Mouse (Mus musculus) CH12.LX (cell line): ENCODE measurements around the gene Dok5. TPM values are rescaled to one million over a fixed set of nuclear protein-coding genes. Genes with fewer than 3 reads are reported as not detected.

Source experiments
- DNase-seq: peaks from one replicate; pipeline ENCODE4 v3.0.0-alpha.2; 2013; ENCODE audit errors: extremely low read depth
- H3K27ac ChIP-seq: 2 replicates; pipeline ENCODE4 v1.5.1; 2012; ENCODE audit warnings: low read depth, mild to moderate bottlenecking, control low read depth, moderate library complexity; ENCODE audit not compliant: insufficient read depth
- H3K27me3 ChIP-seq: replicated peaks from 2 replicates; pipeline ENCODE3; 2012; ENCODE audit warnings: inconsistent platforms
- H3K36me3 ChIP-seq, 2 experiments: replicated peaks in 1 of 2; 2 replicates each; pipeline versions ENCODE3 to v1.6.1; 2012; ENCODE audit warnings: inconsistent platforms in 1 of 2, low read length in 1 of 2, mild to moderate bottlenecking in 1 of 2, mixed read lengths in 1 of 2, moderate library complexity in 1 of 2; ENCODE audit not compliant: control insufficient read depth in 1 of 2, insufficient read depth in 1 of 2
- H3K4me1 ChIP-seq, 2 experiments: 2 replicates each; pipeline ENCODE4 v1.6.1; 2012; ENCODE audit warnings: inconsistent platforms in 1 of 2, moderate library complexity in 1 of 2; ENCODE audit not compliant: insufficient read depth in 2 of 2, control insufficient read depth in 1 of 2
- H3K4me2 ChIP-seq: 2 replicates; pipeline ENCODE4 v1.6.1; 2012; ENCODE audit warnings: low read depth, mild to moderate bottlenecking, control low read depth; ENCODE audit not compliant: poor library complexity, insufficient read depth, severe bottlenecking
- H3K4me3 ChIP-seq, 3 experiments: fragments of 150-350 bp in 1 of 3; sonication (generic) in 1 of 3; replicated peaks in 1 of 3; 2 replicates each; pipeline versions ENCODE3 to v1.5.1; 2011 to 2012; ENCODE audit warnings: low read depth in 2 of 3, low read length in 2 of 3, mild to moderate bottlenecking in 2 of 3, moderate library complexity in 2 of 3, control low read depth in 1 of 3, improper control_type of control experiment in 1 of 3, inconsistent platforms in 1 of 3, mixed read lengths in 1 of 3; ENCODE audit not compliant: poor library complexity in 1 of 3
- H3K79me2 ChIP-seq: replicated peaks from 2 replicates; pipeline ENCODE4 v1.6.1; 2012; ENCODE audit warnings: mild to moderate bottlenecking, moderate library complexity; ENCODE audit not compliant: control insufficient read depth, poor library complexity, insufficient read depth, severe bottlenecking; ENCODE audit errors: extremely low read depth
- H3K9ac ChIP-seq: 2 replicates; pipeline ENCODE4 v1.6.1; 2012; ENCODE audit warnings: low read depth, mild to moderate bottlenecking, control low read depth, moderate library complexity; ENCODE audit not compliant: insufficient read depth
- H3K9me3 ChIP-seq: replicated peaks from 2 replicates; pipeline ENCODE3; 2012; ENCODE audit warnings: low read length, inconsistent platforms, mixed read lengths
- BHLHE40 ChIP-seq: IDR thresholded peaks from 2 replicates; pipeline ENCODE4 v1.6.1; 2011; ENCODE audit warnings: mild to moderate bottlenecking, low read depth, low read length, improper control_type of control experiment
- CHD1 ChIP-seq: IDR thresholded peaks from 2 replicates; pipeline ENCODE4 v1.6.1; 2012; ENCODE audit warnings: low read depth, low read length, improper control_type of control experiment, inconsistent platforms
- CHD2 ChIP-seq: IDR thresholded peaks from 2 replicates; pipeline ENCODE4 v1.6.1; 2011; ENCODE audit warnings: low read length, improper control_type of control experiment
- CTCF ChIP-seq, 2 experiments: IDR thresholded peaks in 1 of 2; conservative IDR thresholded peaks in 1 of 2; 2 replicates each; pipeline ENCODE4 v1.5.1; 2011 to 2012; ENCODE audit warnings: low read depth in 2 of 2, low read length in 2 of 2, improper control_type of control experiment in 1 of 2, inconsistent platforms in 1 of 2, mild to moderate bottlenecking in 1 of 2, moderate library complexity in 1 of 2
- GABPA ChIP-seq: IDR thresholded peaks from 2 replicates; pipeline ENCODE4 v1.6.1; 2012; ENCODE audit warnings: low read depth, low read length, improper control_type of control experiment, inconsistent platforms; ENCODE audit not compliant: insufficient replicate concordance
- IRF4 ChIP-seq: IDR thresholded peaks from 2 replicates; pipeline ENCODE4 v1.6.1; 2014; ENCODE audit warnings: low read depth, mild to moderate bottlenecking, inconsistent platforms, low read length, improper control_type of control experiment
- JUN ChIP-seq: IDR thresholded peaks from 2 replicates; pipeline ENCODE4 v1.6.1; 2011; ENCODE audit warnings: low read depth, mild to moderate bottlenecking, low read length, improper control_type of control experiment, moderate library complexity; ENCODE audit not compliant: insufficient read depth
- JUND ChIP-seq: conservative IDR thresholded peaks from 2 replicates; pipeline ENCODE4 v1.6.1; 2011; ENCODE audit warnings: low read depth, low read length, improper control_type of control experiment
- MAX ChIP-seq: IDR thresholded peaks from 2 replicates; pipeline ENCODE4 v1.6.1; 2011; ENCODE audit warnings: low read length, improper control_type of control experiment
- MEF2A ChIP-seq: IDR thresholded peaks from 2 replicates; pipeline ENCODE4 v1.6.1; 2014; ENCODE audit warnings: low read depth, mild to moderate bottlenecking, inconsistent platforms, low read length, improper control_type of control experiment, borderline replicate concordance
- MXI1 ChIP-seq: IDR thresholded peaks from 2 replicates; pipeline ENCODE4 v1.6.1; 2011; ENCODE audit warnings: mild to moderate bottlenecking, low read depth, low read length, improper control_type of control experiment
- NELFE ChIP-seq: IDR thresholded peaks from 2 replicates; pipeline ENCODE4 v1.6.1; 2011; ENCODE audit warnings: low read depth, low read length, improper control_type of control experiment
- PAX5 ChIP-seq: IDR thresholded peaks from 2 replicates; pipeline ENCODE4 v1.6.1; 2012; ENCODE audit warnings: low read length, inconsistent platforms, mixed read lengths
- POLR2A ChIP-seq: IDR thresholded peaks from 2 replicates; pipeline ENCODE4 v1.6.1; 2011; ENCODE audit warnings: low read depth, mild to moderate bottlenecking, improper control_type of control experiment, low read length
- POLR2AphosphoS2 ChIP-seq: IDR thresholded peaks from 2 replicates; pipeline ENCODE4 v1.6.1; 2011; ENCODE audit warnings: low read depth, low read length, improper control_type of control experiment
- RAD21 ChIP-seq: IDR thresholded peaks from 2 replicates; pipeline ENCODE4 v1.6.1; 2011; ENCODE audit warnings: low read depth, mild to moderate bottlenecking, low read length, improper control_type of control experiment, moderate library complexity
- RCOR1 ChIP-seq: conservative IDR thresholded peaks from 2 replicates; pipeline ENCODE4 v1.6.1; 2012; ENCODE audit warnings: low read depth, mild to moderate bottlenecking, inconsistent platforms, low read length, improper control_type of control experiment
- SIN3A ChIP-seq: IDR thresholded peaks from 2 replicates; pipeline ENCODE4 v1.6.1; 2012; ENCODE audit warnings: low read length, improper control_type of control experiment, inconsistent platforms
- SMC3 ChIP-seq: IDR thresholded peaks from 2 replicates; pipeline ENCODE4 v1.6.1; 2011; ENCODE audit warnings: low read depth, low read length, improper control_type of control experiment
- TBP ChIP-seq: conservative IDR thresholded peaks from 2 replicates; pipeline ENCODE4 v1.6.1; 2011; ENCODE audit warnings: low read depth, low read length, improper control_type of control experiment
- USF1 ChIP-seq: IDR thresholded peaks from 2 replicates; pipeline ENCODE4 v1.6.1; 2014; ENCODE audit warnings: low read depth, mild to moderate bottlenecking, inconsistent platforms, low read length, improper control_type of control experiment
- ZC3H11A ChIP-seq: IDR thresholded peaks from 2 replicates; pipeline ENCODE4 v1.6.1; 2012; ENCODE audit warnings: low read depth, mild to moderate bottlenecking, inconsistent platforms, low read length, improper control_type of control experiment
- dilution Hi-C: fragments of 300-500 bp; cut with MboI; formaldehyde crosslinking; loops from 2 replicates; pipeline ENCODE4 v1.14.3; 2020; ENCODE audit warnings: low sequenced_read_pairs; ENCODE audit not compliant: extremely low pct_unique_long_range_greater_than_20kb, extremely low pct_ligation_motif_present
- in situ Hi-C: fragments of 300-500 bp; cut with MboI; formaldehyde crosslinking; loops from 3 replicates; pipeline ENCODE4 v1.14.3; 2019; ENCODE audit warnings: low sequenced_read_pairs, low pct_ligation_motif_present, low pct_unique_long_range_greater_than_20kb, mixed read lengths
- polyA plus RNA-seq: library from polyadenylated mRNA; unstranded; fragments of >175 nt; gene quantifications from 2 replicates; pipeline ENCODE4 v1.2.1, GENCODE M21; 2012; ENCODE audit warnings: low read depth; ENCODE audit not compliant: insufficient read length
- total RNA-seq, 2 experiments: library from RNA; depleted of rRNA; stranded (reverse); fragments of 300-350 nt in 1 of 2; fragments of >200 nt in 1 of 2; gene quantifications; 2 replicates each; pipeline ENCODE4 v1.2.3; 2012 to 2014

The Dok5 gene
- total and polyA plus RNA-seq, 3 experiments: not detected

- no peaks in the 10 kb centered on the region for H3K4me1 ChIP-seq
- peaks cover 78% of the 10 kb centered on the region for H3K9me3 ChIP-seq
- dilution Hi-C loops: no loop called here
- H3K4me2 ChIP-seq: no peak overlapping the region
- H3K4me3 ChIP-seq: no peak overlapping the region
- no peak for TF ChIP-seq NELFE
- TF ChIP-seq ZC3H11A: no peak
- no peak for TF ChIP-seq CHD1
- TF ChIP-seq BHLHE40: no peak
- TF ChIP-seq IRF4: no peak
- TF ChIP-seq CTCF (conservative IDR thresholded peaks at IDR 0.05 in 1 of 2, IDR thresholded peaks at IDR 0.05 in 1 of 2; ENCODE audit: low read depth in 2 of 2, low read length in 2 of 2): no peak
- H3K36me3 ChIP-seq: no peaks in the 10 kb centered on the region
- in situ Hi-C loops: no loop called here
- DNase-seq: no peak
- H3K79me2 ChIP-seq: no peaks in the 10 kb centered on the region
- H3K27me3 ChIP-seq: no peaks in the 10 kb centered on the region
- no peak overlapping the region for H3K27ac ChIP-seq
- H3K9ac ChIP-seq: no peak overlapping the region
Observed at GRCm38 (mm10) chr2:170915646-170916045, 184.0 kb downstream of the Dok5 start.

GRCm38 (mm10) chr2:170922260-170922659 lies 190.7 kb downstream of the Dok5 start:
- H3K4me1 ChIP-seq: no peaks in the 10 kb centered on the region
- dilution Hi-C loops (no loop called here), in situ Hi-C loops (no loop called here)
- H3K9me3 ChIP-seq: peaks cover 64% of the 10 kb centered on the region
- no peak overlapping the region for H3K27ac ChIP-seq
- H3K79me2 ChIP-seq: no peaks in the 10 kb centered on the region
- H3K4me3 ChIP-seq: no peak overlapping the region
- no peaks in the 10 kb centered on the region for H3K36me3 ChIP-seq
- no peaks in the 10 kb centered on the region for H3K27me3 ChIP-seq
- DNase-seq: no peak
- H3K4me2 ChIP-seq: no peak overlapping the region
- H3K9ac ChIP-seq: no peak overlapping the region
- TF ChIP-seq NELFE (no peak), TBP (no peak), MAX (no peak), MXI1 (no peak), RCOR1 (no peak), MEF2A (no peak)

GRCm38 (mm10) chr2:170924131-170924530 lies 192.5 kb downstream of the Dok5 start:
- Histone ChIP-seq H3K9me3 (peaks cover 62% of the 10 kb centered on the region), H3K9ac (no peak overlapping the region), H3K27me3 (no peaks in the 10 kb centered on the region), H3K4me2 (no peak overlapping the region), H3K27ac (no peak overlapping the region), H3K36me3 (no peaks in the 10 kb centered on the region), H3K79me2 (no peaks in the 10 kb centered on the region), H3K4me3 (no peak overlapping the region), H3K4me1 (no peaks in the 10 kb centered on the region)
- no peak for DNase-seq
- dilution Hi-C loops (no loop called here), in situ Hi-C loops (no loop called here)
- no peak for TF ChIP-seq POLR2A
- no peak for TF ChIP-seq RAD21
- TF ChIP-seq CTCF (conservative IDR thresholded peaks at IDR 0.05 in 1 of 2, IDR thresholded peaks at IDR 0.05 in 1 of 2; ENCODE audit: low read depth in 2 of 2, low read length in 2 of 2): no peak
- no peak for TF ChIP-seq IRF4
- TF ChIP-seq GABPA: no peak
- no peak for TF ChIP-seq POLR2AphosphoS2
- no peak for TF ChIP-seq ZC3H11A
- no peak for TF ChIP-seq USF1
- TF ChIP-seq SMC3: no peak
- no peak for TF ChIP-seq SIN3A
- TF ChIP-seq PAX5: no peak
- no peak for TF ChIP-seq TBP
- no peak for TF ChIP-seq JUN
- TF ChIP-seq CHD2: no peak
- TF ChIP-seq RCOR1: no peak
- no peak for TF ChIP-seq JUND
